Mouse (Mus musculus) forelimb bud, embryonic 11.5 days (tissue): ENCODE measurements around the gene Bst1.

Source experiments
- DNase-seq: peaks from one replicate; pipeline ENCODE4 v3.0.0-alpha.2; 2012; ENCODE audit warnings: low read depth, low spot score

The Bst1 gene

GRCm38 (mm10) chr5:43855769-43856168, 37.1 kb downstream of the Bst1 start:
- no peak for DNase-seq

GRCm38 (mm10) chr5:43859663-43860062, 41.0 kb downstream of the Bst1 start:
- DNase-seq: no peak

- no peak for DNase-seq
Measured at GRCm38 (mm10) chr5:43860096-43860495, 41.4 kb downstream of the Bst1 start.

GRCm38 (mm10) chr5:43860670-43861431, 42.2 kb downstream of the Bst1 start:
- no peak for DNase-seq

GRCm38 (mm10) chr5:43863642-43864041, 45.0 kb downstream of the Bst1 start:
- no peak for DNase-seq

- no peak for DNase-seq
Measured at GRCm38 (mm10) chr5:43865316-43865715, 46.6 kb downstream of the Bst1 start.

GRCm38 (mm10) chr5:43868253-43868652, 49.6 kb downstream of the Bst1 start, which contains the start of gene Cd38:
Gene Cd38, plus strand, starts transcription at chr5:43868553.
- no peak for DNase-seq

GRCm38 (mm10) chr5:43868711-43869600, 50.3 kb downstream of the Bst1 start:
- peak; percentile 34 for DNase-seq

- no peak for DNase-seq
Measured at GRCm38 (mm10) chr5:43871845-43872244, 53.2 kb downstream of the Bst1 start.

GRCm38 (mm10) chr5:43872652-43873051, 54.0 kb downstream of the Bst1 start:
- DNase-seq: no peak

- DNase-seq: no peak
Measured at GRCm38 (mm10) chr5:43882034-43882433, 63.3 kb downstream of the Bst1 start.

- no peak for DNase-seq
Measured at GRCm38 (mm10) chr5:43885060-43885820, 66.6 kb downstream of the Bst1 start.

GRCm38 (mm10) chr5:43892386-43892785, 73.7 kb downstream of the Bst1 start:
- peak; percentile 53 for DNase-seq
